Mouse (Mus musculus) cerebellum, adult 2 months (tissue): ENCODE measurements at regions not wholly inside any gene's neighbourhood (a gene's known extent, or its start where the extent isn't known, plus 50 kb on each side); places are given as distances from the start of the nearest gene placed in this dataset.
A peak's percentile ranks its signal among the peaks of the same experiment; 100 is the strongest.

ENCODE experiments used
- DNase-seq, 2 experiments: peaks; one replicate each; pipeline ENCODE4 v3.0.0; 2021
- H3K27ac ChIP-seq: fragments of 200-500 bp; 2 replicates; pipeline ENCODE4 v1.5.1; 2012; ENCODE audit warnings: low read length, control low read depth, inconsistent platforms; ENCODE audit not compliant: insufficient read depth
- H3K27me3 ChIP-seq: fragments of 200-500 bp; 2 replicates; pipeline ENCODE4 v1.6.1; 2012; ENCODE audit warnings: inconsistent platforms, mild to moderate bottlenecking, low read length, moderate library complexity; ENCODE audit not compliant: control insufficient read depth, insufficient read depth
- H3K4me1 ChIP-seq: fragments of 200-500 bp; 2 replicates; pipeline ENCODE4 v1.6.1; 2011; ENCODE audit warnings: low read length; ENCODE audit not compliant: control insufficient read depth, insufficient read depth
- H3K4me3 ChIP-seq: fragments of 200-500 bp; replicated peaks from 2 replicates; pipeline ENCODE3; 2011; ENCODE audit warnings: mild to moderate bottlenecking, low read depth, low read length, control low read depth; ENCODE audit not compliant: insufficient read depth
- CTCF ChIP-seq: fragments of 200-500 bp; IDR thresholded peaks from 2 replicates; pipeline ENCODE4 v1.5.1; 2011; ENCODE audit warnings: low read depth, mild to moderate bottlenecking, control low read depth, low read length, moderate library complexity, borderline replicate concordance; ENCODE audit not compliant: insufficient read depth
- POLR2A ChIP-seq: fragments of 200-500 bp; IDR thresholded peaks from 2 replicates; pipeline ENCODE4 v1.6.1; 2011; ENCODE audit warnings: low read length, control low read depth, borderline replicate concordance; ENCODE audit not compliant: insufficient read depth
- WGBS: fragments of 180-500 bp; shearing (Covaris S2); methylation state at CpG from one replicate; pipeline ENCODE4 v1.1.7; 2018; 5-methylcytosine and 5-hydroxymethylcytosine counted together

DNA sequence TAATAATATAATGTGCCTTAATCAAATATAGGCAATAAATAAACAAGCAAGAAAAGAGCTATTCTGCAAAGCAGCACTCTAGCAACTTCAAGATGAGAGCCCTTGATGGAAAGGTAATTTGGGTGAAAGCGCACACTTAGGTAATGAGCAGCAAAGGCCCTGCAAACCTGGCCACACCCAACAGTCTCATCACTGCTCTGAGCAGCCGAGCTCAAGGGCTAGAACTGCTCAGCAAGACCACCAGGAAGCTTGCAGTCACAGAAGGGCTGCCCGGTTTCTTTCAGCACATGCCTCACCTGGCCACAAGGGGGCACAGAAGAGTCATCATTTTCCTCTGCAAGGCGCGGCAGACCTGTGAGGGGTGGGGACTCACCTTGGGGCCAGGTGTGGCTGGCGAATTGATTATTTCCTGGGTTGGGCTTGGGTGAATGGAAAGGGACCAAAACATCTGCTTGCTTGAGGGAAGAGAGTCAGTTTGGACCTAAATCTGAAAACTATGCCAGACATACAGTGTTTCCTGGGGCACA is 253.4 kb downstream of the Cbln1 start:
- peak; percentile 82 to 88 for DNase-seq
- Histone ChIP-seq H3K4me3 (peak overlapping the region; percentile 17), H3K27ac (peak overlapping the region; percentile 66), H3K4me1 (peaks cover 12% of the 10 kb centered on the region), H3K27me3 (no peaks in the 10 kb centered on the region)
- WGBS: 15% methylated on average over 6 of the region's 6 CpGs
- no peak for TF ChIP-seq POLR2A
- peak; percentile 94 for TF ChIP-seq CTCF

DNA sequence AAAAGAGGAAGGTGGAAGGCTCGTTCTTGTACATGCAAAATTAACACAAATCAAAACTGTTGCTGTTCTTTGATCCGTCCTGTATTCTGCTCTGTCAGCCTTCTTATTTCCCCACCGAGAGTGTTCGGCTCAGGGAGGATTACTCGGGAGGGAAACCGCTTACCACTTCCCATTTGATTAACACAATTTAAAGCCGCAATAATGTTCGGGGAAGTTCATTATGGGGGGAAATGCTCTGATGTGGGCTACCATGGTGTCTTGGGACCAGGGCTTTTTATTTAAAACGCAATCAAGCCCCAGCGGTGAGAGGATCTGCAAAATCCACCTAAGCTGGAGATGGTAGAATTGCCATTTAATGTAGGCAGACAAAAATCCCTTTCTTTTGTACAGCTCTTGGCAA is 257.4 kb downstream of the Cbln1 start:
- Histone ChIP-seq H3K27ac (no peak overlapping the region), H3K4me1 (peaks cover 3% of the 10 kb centered on the region; the same call in 1 of the 2 replicates), H3K4me3 (no peak overlapping the region), H3K27me3 (no peaks in the 10 kb centered on the region)
- WGBS: 87% methylated on average over 10 of the region's 10 CpGs
- DNase-seq: no peak
- TF ChIP-seq POLR2A: no peak
- TF ChIP-seq CTCF: no peak

DNA sequence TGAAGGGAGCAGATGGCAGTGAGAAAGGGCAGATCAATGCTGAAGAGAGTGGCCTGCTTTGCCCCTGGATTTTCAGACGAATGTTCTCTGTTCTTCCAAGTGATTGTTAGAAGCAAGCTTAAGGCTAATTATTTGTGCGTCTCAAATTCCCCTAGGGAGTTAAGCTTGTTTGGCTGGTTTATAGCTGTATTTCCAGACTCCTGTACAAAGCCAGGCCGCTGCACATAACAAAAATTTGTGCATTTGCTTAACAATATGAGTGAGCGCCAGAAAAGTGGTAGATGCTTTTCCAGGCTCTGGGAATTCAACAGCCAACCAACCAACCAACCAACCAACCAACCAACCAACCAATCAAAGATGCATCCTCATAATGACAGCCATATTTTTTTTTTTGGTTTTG is 261.9 kb downstream of the Cbln1 start:
- H3K4me1 ChIP-seq: peaks cover 16% of the 10 kb centered on the region; the same call in 1 of the 2 replicates
- H3K27me3 ChIP-seq: no peaks in the 10 kb centered on the region
- WGBS: 61% methylated on average over 4 of the region's 4 CpGs
- no peak overlapping the region for H3K27ac ChIP-seq
- TF ChIP-seq CTCF (no peak), POLR2A (no peak)
- H3K4me3 ChIP-seq: no peak overlapping the region
- DNase-seq: no peak

DNA sequence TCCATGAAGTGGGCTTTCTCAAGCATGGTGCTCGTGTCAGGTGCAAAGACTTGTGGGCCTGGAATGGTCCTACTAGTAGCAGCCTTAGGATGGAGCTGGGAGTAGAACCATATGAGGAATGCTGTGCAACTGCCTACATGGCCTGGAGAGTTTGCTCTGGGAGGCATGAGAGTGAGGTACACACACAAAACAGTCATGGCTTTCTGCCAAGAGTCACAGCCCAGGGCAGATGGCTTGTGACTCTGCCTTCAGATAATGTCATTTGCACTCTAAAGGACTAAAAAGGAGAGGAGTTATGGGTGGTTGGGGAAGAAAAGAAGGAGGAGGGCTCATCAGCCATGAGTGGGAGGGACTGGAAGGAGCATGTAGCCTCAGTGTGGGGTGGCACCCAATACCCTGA is 263.1 kb downstream of the Cbln1 start:
- H3K27me3 ChIP-seq: no peaks in the 10 kb centered on the region
- H3K4me1 ChIP-seq: peaks cover 16% of the 10 kb centered on the region; the same call in 1 of the 2 replicates
- WGBS: 84% methylated on average over 1 of the region's 1 CpGs
- DNase-seq: peak; percentile 62 to 83
- no peak overlapping the region for H3K4me3 ChIP-seq
- peak overlapping the region; percentile 14; the same call in 1 of the 2 replicates for H3K27ac ChIP-seq
- no peak for TF ChIP-seq CTCF
- TF ChIP-seq POLR2A: no peak

DNA sequence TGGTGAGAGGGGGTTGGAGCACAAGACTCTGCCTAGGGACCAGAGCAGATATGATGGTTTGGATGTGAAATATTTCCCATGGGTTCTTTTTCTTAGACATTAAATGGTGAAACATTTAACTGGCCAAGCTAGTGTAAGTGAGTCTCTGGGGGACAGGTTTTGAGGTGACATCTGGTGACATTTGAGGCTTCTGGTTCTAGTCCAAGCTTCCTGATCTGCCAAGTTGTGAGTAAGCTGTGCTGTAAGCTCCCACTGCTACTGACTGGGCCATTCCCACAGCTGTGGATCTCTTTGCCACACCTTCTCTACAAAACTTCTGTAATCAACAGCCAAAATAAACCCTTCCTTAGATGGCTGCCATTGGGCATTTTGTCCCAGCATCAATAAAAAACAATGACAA is 264.4 kb downstream of the Cbln1 start:
- no peak overlapping the region for H3K27ac ChIP-seq
- TF ChIP-seq CTCF (no peak), POLR2A (no peak)
- DNase-seq: peak; percentile 26 to 63
- peaks cover 16% of the 10 kb centered on the region; the same call in 1 of the 2 replicates for H3K4me1 ChIP-seq
- H3K27me3 ChIP-seq: no peaks in the 10 kb centered on the region
- H3K4me3 ChIP-seq: no peak overlapping the region

DNA sequence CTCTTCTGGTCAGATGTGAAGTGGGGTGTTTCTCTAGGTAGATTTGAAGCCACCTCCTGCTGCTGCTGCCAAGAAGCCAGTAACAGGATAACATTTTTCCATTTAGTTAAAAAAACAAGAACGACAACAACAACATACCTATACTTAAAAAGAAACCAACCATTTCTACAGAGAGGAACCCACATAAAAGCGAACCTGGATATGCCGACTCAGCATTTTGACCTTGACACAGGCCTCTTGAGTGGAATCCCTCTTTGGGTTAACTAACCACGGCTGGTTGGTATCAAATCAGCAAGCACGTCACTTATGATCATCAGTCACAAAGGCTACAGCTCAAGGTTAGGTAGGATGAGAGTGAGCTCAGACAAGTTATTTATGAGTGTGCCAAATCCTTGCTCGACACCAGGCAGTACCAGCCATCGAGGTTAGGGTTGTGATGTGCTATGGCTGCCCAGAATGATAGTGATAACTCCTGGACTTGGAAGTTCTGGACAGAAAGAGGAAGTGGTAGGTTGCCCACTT is 269.7 kb downstream of the Cbln1 start:
- WGBS: 93% methylated on average over 7 of the region's 7 CpGs
- no peak for DNase-seq
- H3K27ac ChIP-seq: no peak overlapping the region

DNA sequence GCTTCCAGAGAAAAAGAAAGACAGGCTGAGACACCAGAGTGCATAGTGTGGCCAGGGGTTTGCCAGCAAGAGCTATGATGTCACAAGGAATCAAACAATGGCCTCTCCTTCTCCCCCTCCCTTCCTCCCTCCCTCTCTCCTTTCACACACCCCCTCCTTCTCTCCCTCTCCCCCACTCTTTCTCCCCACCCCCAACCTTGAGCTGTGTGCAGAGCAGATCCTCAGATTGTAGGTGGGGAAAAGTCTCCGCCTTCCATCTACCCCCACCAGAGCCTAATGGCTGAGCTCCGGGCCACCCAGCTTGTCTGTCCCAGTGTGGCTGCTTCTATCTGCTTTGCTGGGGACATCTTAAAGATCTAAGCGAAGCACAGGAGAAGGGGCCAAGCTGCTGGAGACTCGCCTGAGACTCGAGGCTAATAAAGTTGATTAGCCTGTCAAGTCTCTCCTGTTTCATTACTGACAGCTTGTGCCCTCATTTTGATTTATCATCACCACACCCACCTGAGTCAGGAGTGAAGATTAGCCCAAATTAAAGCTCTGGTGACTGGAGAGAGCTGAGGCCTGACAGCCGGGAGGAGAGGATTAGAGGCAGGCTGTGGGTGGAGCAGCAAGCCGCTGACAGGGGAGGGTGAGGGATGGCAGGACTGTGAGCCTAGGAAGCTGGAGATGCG is 272.8 kb downstream of the Cbln1 start:
- peak in 1 of 2 experiments; percentile 15 for DNase-seq
- WGBS: 43% methylated on average over 8 of the region's 8 CpGs
- no peaks in the 10 kb centered on the region; the same call in 1 of the 2 replicates for H3K4me1 ChIP-seq
- no peak overlapping the region for H3K27ac ChIP-seq
- TF ChIP-seq POLR2A: no peak
- no peak for TF ChIP-seq CTCF
- H3K4me3 ChIP-seq: no peak overlapping the region
- H3K27me3 ChIP-seq: no peaks in the 10 kb centered on the region

More for the DNA sequence above, 269.7 kb downstream of the Cbln1 start:
- Histone ChIP-seq H3K27me3 (no peaks in the 10 kb centered on the region), H3K4me1 (no peaks in the 10 kb centered on the region; the same call in 1 of the 2 replicates), H3K4me3 (no peak overlapping the region)
- no peak for TF ChIP-seq CTCF
- no peak for TF ChIP-seq POLR2A
